ENCODE assay signal across 8 mouse cellular contexts in the genomic region with DNA sequence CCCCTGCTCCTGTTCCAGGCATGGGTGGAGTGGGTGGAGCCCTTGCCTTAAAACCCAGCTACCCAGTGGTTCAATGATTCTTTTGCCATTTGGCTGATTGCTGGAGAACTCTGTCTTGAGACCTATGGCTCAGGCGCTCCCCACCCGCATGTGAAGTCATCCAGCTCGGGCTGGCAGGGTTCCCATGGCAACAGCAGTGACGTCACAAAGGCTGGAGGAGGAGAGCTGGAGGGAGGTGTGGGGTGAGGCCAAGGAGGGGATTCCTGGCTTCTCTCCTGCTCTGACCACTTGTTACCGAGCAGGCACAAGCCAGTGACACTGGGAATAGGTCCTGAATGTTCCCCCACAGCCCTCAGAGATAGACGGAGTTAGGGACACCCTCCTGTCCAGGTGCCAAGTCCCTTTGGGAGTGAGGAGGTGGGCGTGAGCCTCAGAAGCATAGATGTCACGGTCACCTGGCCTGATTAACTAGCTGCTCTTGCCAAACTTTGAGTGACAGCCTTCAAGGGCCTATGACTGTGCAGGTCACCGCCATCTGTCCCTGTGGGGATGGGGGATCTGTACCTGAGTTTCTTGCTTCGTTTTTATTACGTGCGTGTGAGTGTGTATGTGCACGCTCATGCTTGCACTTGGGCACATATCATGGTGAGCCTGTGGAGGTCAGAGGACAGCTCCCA. TPM values are rescaled to one million over a fixed set of nuclear protein-coding genes. Genes with fewer than 3 reads are reported as not detected.
DNase-seq lines count a peak whose midpoint lies in the region; ATAC-seq and TF ChIP-seq lines count a peak whose summit lies in the region.

No protein-coding gene starts in this region.

- H3K9ac ChIP-seq in heart, postnatal 0 days (replicated peaks; ENCODE audit: low read depth, low read length): no peak overlapping the region

- peak; percentile 55 for ATAC-seq in heart, postnatal 0 days (ENCODE audit: insufficient read depth, low read depth)
- ATAC-seq in monocyte, adult 5-6 weeks (replicated peaks; ENCODE audit: insufficient number of reproducible peaks, low FRiP score, low TSS enrichment, poor library complexity, severe bottlenecking): no peak; the same call in 1 of the 2 replicates

- no peak for TF ChIP-seq CTCF in heart, postnatal 0 days (IDR thresholded peaks at IDR 0.05; ENCODE audit: low read depth)

- H3K36me3 ChIP-seq in heart, postnatal 0 days (replicated peaks; ENCODE audit: control insufficient read depth, insufficient read depth, low read length): no peaks in the 10 kb centered on the region

- H3K27me3 ChIP-seq in heart, postnatal 0 days (ENCODE audit: control insufficient read depth, insufficient read depth, low read length): peaks cover 40% of the 10 kb centered on the region

- WGBS in heart, postnatal 0 days: 33% methylated on average over 13 of the region's 13 CpGs

- no peaks in the 10 kb centered on the region for H3K4me1 ChIP-seq in heart, postnatal 0 days (ENCODE audit: control insufficient read depth, insufficient read depth)

- H3K9me3 ChIP-seq in heart, postnatal 0 days (replicated peaks; ENCODE audit: control insufficient read depth, low read length): no peaks in the 10 kb centered on the region

- no peak overlapping the region for H3K4me3 ChIP-seq in heart, postnatal 0 days (ENCODE audit: low read depth, low read length)

- no peak overlapping the region for H3K27ac ChIP-seq in heart, postnatal 0 days (ENCODE audit: low read depth)

- TF ChIP-seq EP300 in heart, postnatal 0 days (IDR thresholded peaks at IDR 0.05; ENCODE audit: low read depth): no peak

- no peak overlapping the region for H3K4me2 ChIP-seq in heart, postnatal 0 days (ENCODE audit: low read depth, low read length)

- peak; percentile 58 for DNase-seq in urinary bladder, postnatal 14 days (ENCODE audit: low spot score)
- DNase-seq in urinary bladder, adult 18-20 months (ENCODE audit: low spot score in 2 of 2): no peak
- DNase-seq in embryo, embryonic 10.5 days (ENCODE audit: low spot score): peak; percentile 92
- DNase-seq in heart, postnatal 0 days (ENCODE audit: low spot score): no peak
- peak; percentile 93 to 95 for DNase-seq in kidney, postnatal 4 days
- peak; percentile 84 for DNase-seq in lung, postnatal 10 days
- peak; percentile 83 for DNase-seq in right cerebral cortex, postnatal 14 days

RNA-seq across cellular contexts. Expression of a gene that starts 25.0 kb away (rescaled TPM):
- 1.3 and 1.9 TPM in 2 replicates for total RNA-seq in heart, postnatal 0 days (2014; rRNA removed; ENCODE audit: low replicate concordance)
- polyA plus RNA-seq in heart, postnatal 0 days (2015; fragmentation: Nextera tagmentation; extraction: Ambion mirVana): 0.07 and 0.10 TPM in 2 replicates
- total RNA-seq in monocyte, adult 5-6 weeks (2017): not detected in 3 replicates

Comparison
In these comparisons a context has a peak if more than half of its experiments do, and no peak if none do; other contexts are left out.
1. DNase-seq: peak in urinary bladder, postnatal 14 days (single experiment), embryo, embryonic 10.5 days (single experiment), kidney, postnatal 4 days (2 of 2), lung, postnatal 10 days (single experiment) and right cerebral cortex, postnatal 14 days (single experiment); none in urinary bladder, adult 18-20 months (0 of 2) and heart, postnatal 0 days (single experiment).